Mouse (Mus musculus): ENCODE results near the gene Adam3.

Gene Adam3

DNA sequence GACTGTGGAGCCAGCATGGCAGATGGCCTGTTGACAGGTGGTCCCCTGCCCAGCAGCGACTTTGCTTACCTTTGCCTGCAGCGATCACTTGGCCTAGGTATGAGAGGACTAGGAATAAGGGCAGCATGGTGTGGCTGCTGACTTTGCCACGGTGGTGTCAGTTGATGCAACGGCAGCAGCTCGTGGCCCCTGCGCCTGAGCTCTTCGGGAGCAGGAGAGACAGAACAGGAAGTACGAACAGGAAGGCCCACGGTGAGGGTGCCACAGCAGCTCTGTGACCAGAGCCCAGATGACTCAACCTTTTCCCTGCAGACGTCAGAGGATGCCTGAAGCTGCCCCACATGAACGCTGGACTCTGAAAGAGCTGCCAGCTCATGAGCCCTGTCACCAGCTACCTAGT is at the start of gene Adam3:
Adam3 (minus strand) TSS at position 223 of the 400 bp plus-strand sequence.
- DNase-seq (ENCODE audit: low spot score): no peak

DNA sequence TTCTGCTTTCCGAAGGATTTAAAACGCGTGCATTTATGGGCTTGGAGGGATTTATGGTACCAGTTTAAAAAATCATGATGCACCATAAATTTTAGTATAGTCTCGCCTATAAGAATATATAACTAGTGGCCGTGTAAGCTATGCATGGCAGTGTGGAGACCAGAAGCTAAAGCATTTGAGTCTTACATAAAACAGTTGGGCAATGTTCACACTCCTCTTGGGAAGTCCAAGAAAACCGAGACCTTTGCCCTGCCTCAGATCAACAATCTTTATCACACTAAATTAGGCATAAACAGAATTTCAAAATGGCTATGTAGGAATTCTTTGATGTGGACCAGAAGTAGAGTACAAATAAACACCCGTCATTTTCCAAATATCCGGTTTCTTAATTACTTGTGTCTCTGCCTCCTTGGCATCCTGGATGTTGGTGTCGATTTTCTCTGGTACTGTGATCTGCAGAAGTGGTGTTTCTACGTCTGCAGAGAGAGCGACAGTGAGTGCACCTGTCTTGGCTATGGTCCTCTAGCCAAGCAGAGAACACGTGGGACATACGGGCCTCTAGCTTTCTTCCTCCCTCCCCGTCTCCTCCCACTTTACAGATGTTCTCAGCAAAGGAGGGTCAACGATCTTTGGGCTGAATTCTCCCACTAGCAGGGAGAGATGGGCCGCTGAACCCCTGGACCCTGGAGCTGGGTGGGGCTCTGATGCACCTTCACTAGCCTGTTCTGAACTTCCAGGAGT is 596 bp downstream of the Adam3 start:
- no peak for DNase-seq (ENCODE audit: low spot score)

All from ovary, adult 18-20 months (tissue).